Mouse (Mus musculus) T-helper 2 cell (primary cell): ENCODE measurements around the gene Fcor.

Source experiments
- in situ Hi-C: fragments of 300-600 bp; cut with MboI, MseI; formaldehyde crosslinking; loops from one replicate; pipeline ENCODE4 v1.15.1; 2025; ENCODE audit warnings: high pct_unique_total_duplicates

Fcor gene

GRCm38 (mm10) chr8:3671980-3672491 lies at the start of gene Fcor:
Gene Fcor, minus strand, starts transcription at chr8:3672362.
- in situ Hi-C loops: loop anchor here (5.0 to 10.0 kb wide), 3 partner anchors 35 to 447 kb away; partner anchors contain the start of gene Pex11g

GRCm38 (mm10) chr8:3721041-3721440 lies 48.9 kb upstream of the Fcor start:
- in situ Hi-C loops: no loop called here

GRCm38 (mm10) chr8:3720551-3720950 lies 48.4 kb upstream of the Fcor start, which contains the start of gene Clec4g:
Gene Clec4g, minus strand, starts transcription at chr8:3720651.
- in situ Hi-C loops: no loop called here

- in situ Hi-C loops: no loop called here
These were observed 46.4 kb upstream of the Fcor start for GRCm38 (mm10) chr8:3718559-3718958.

- in situ Hi-C loops: no loop called here
These were observed 45.3 kb upstream of the Fcor start for GRCm38 (mm10) chr8:3717321-3717954.

GRCm38 (mm10) chr8:3711646-3712045 lies 39.5 kb upstream of the Fcor start:
- in situ Hi-C loops: no loop called here

- in situ Hi-C loops: no loop called here
These were observed 38.1 kb upstream of the Fcor start for GRCm38 (mm10) chr8:3710312-3710711.

- in situ Hi-C loops: no loop called here
These were observed 35.4 kb upstream of the Fcor start for GRCm38 (mm10) chr8:3707611-3708010.

- in situ Hi-C loops: no loop called here
These were observed 33.5 kb upstream of the Fcor start for GRCm38 (mm10) chr8:3705711-3706110.

DNA sequence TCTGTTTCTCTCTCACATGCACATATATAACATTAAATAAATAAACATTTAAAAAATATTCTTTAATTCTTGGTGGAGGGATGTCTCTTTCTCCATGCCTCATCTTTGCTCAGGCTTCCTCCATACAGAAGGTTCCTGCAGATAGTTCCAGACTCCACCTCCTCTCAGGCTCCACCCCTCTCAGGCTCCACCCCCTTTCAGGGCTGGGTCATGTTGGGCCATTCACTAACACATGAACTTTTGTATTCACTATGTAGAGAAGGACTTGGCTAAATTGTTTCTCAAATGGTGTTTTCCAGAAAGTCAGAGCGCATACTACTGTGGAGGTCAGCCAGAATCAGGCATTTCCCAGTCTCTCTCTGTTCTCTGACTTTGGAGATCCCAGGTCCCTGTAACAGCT lies 29.3 kb upstream of the Fcor start:
- in situ Hi-C loops: no loop called here

- in situ Hi-C loops: no loop called here
These were observed 22.0 kb upstream of the Fcor start, which contains the start of gene Fcer2a for GRCm38 (mm10) chr8:3694121-3694520. Gene Fcer2a, minus strand, starts transcription at chr8:3694175.

GRCm38 (mm10) chr8:3690774-3691173 lies 18.6 kb upstream of the Fcor start:
- in situ Hi-C loops: no loop called here

DNA sequence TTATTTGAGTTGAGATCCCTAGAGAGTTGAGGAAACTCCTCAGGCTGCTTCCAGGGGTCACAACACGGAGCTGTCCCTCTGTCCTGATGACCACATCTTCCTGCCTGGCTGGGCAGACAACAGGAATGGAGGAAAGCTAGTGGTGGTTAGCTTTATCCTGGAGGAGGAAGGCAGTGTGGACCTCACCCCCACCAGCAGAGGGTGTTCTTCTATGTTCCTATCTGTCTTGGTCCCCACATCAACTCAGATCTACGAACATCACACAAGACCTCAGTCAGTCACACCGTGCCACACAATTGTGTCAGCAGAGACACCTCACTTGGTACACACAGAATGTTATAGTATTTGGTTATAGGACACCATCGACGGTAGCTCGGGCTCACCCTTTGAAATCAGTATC lies 15.4 kb upstream of the Fcor start:
- in situ Hi-C loops: no loop called here

GRCm38 (mm10) chr8:3685422-3685821 lies 13.3 kb upstream of the Fcor start:
- in situ Hi-C loops: no loop called here

GRCm38 (mm10) chr8:3684530-3684929 lies 12.4 kb upstream of the Fcor start:
- in situ Hi-C loops: no loop called here

GRCm38 (mm10) chr8:3683408-3684176 lies 11.4 kb upstream of the Fcor start:
- in situ Hi-C loops: no loop called here

DNA sequence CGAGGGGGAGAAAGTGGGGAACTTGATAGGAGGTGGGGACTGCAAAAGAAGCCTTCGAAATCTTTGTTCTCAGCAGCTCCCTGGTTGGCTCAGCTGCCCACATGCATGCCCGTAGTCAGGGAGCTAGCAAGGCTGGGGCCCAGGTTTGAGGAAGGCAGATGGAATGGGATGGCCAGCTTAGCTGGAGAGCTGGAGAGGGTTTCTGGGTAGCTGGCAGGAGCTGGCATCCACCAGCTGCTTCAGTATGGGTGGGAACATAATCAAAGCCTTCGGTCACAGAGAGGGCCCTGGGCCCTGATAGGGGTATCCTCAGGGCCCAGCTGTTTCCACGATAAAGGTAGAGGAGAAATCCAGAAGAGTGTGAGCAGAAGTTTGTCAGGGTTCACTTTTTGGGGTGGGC lies 10.3 kb upstream of the Fcor start:
- in situ Hi-C loops: no loop called here

- in situ Hi-C loops: loop anchor here (10.0 kb wide), 2 partner anchors 215 to 455 kb away; partner anchors contain the start of gene Pex11g
These were observed 7.5 kb upstream of the Fcor start for GRCm38 (mm10) chr8:3679656-3680055.

DNA sequence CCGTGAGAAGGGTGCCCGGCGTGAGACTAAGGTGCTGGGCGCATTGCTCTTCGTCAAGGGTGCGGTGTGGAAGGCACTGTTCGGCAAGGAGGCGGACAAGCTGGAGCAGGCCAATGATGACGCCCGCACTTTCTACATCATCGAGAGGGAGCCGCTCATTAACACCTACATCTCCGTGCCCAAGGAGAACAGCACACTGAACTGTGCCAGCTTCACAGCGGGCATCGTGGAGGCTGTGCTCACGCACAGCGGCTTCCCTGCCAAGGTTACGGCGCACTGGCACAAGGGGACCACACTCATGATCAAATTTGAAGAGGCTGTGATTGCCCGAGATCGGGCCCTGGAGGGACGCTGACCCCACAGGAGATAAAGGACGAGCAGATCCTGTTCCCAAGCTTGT lies 7.1 kb upstream of the Fcor start:
- in situ Hi-C loops: loop anchor here (10.0 kb wide), 2 partner anchors 214 to 454 kb away; partner anchors contain the start of gene Pex11g

- in situ Hi-C loops: loop anchor here (10.0 kb wide), 2 partner anchors 214 to 454 kb away; partner anchors contain the start of gene Pex11g
These were observed 6.7 kb upstream of the Fcor start for GRCm38 (mm10) chr8:3678831-3679230.

DNA sequence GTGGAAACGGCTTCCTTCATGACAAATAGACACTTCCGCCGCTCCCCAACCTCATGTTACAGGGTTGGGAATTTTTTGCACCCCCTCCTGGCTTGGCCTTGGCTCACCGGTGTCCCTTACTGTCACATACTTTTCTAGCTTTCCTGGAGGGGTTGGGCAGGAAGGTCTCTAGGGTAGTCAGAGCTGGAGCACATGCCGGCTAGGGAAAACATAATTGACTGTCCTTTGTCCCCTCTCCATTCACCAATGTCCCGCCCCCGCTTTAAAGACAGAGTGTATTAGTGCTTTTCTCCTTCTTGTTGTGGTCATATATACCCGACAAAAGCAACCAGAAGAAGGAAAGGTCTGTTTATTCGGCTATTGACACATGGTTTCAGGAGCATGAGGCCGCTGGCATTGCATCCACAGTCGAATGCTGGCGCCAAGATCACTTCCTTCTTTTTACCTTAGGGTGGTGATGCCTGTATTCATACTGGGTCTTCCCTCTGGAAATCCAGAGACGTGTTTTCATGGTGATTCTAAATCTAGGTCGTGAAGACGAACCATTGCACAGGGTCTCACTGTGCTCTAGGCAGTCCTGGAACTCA lies 4.9 kb upstream of the Fcor start:
- in situ Hi-C loops: loop anchor here (10.0 kb wide), 2 partner anchors 212 to 452 kb away; partner anchors contain the start of gene Pex11g
